Mouse (Mus musculus) cerebellum, adult 9-11 months (tissue): ENCODE data around the gene Pus3.
A peak's percentile ranks its signal among the peaks of the same experiment; 100 is the strongest.
"Not testable (repeated sequence)": the region's sequence is repeated elsewhere in the genome, so short reads cannot be mapped to it uniquely, and the experiment has no call there.

Source experiments
- DNase-seq: peaks from one replicate; pipeline ENCODE4 v3.0.0; 2022

Pus3 gene

GRCm38 (mm10) chr9:35546745-35547144, 11.7 kb upstream of the Pus3 start:
- no peak for DNase-seq

- no peak for DNase-seq
Observed at GRCm38 (mm10) chr9:35548455-35548854, 9.9 kb upstream of the Pus3 start.

- DNase-seq = no peak
Observed at GRCm38 (mm10) chr9:35556494-35557102, 1.8 kb upstream of the Pus3 start.

GRCm38 (mm10) chr9:35559009-35559890, 855 bp downstream of the Pus3 start:
- DNase-seq = peak; percentile 87

DNA sequence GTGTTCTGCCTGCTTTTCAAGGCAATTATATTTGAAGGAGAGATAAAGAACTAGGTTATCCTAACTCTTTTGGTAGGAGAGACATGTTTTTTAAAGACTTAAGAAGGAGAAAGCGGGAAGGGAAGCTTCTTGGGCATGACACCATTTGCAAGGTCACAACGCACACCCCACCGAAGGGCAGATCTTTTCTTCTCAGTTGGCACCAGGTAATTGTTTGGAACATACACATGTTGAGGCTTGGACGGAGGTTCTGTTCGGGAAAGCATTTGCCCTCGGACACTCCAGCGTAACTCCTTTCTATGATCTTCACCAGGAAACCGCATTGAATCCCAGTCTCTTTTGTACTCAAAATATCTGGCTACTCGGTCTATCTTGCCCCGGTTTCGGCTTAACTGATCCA, 2.7 kb downstream of the Pus3 start:
- DNase-seq = no peak

- no peak for DNase-seq
Observed at GRCm38 (mm10) chr9:35561583-35561982, 3.2 kb downstream of the Pus3 start.

DNA sequence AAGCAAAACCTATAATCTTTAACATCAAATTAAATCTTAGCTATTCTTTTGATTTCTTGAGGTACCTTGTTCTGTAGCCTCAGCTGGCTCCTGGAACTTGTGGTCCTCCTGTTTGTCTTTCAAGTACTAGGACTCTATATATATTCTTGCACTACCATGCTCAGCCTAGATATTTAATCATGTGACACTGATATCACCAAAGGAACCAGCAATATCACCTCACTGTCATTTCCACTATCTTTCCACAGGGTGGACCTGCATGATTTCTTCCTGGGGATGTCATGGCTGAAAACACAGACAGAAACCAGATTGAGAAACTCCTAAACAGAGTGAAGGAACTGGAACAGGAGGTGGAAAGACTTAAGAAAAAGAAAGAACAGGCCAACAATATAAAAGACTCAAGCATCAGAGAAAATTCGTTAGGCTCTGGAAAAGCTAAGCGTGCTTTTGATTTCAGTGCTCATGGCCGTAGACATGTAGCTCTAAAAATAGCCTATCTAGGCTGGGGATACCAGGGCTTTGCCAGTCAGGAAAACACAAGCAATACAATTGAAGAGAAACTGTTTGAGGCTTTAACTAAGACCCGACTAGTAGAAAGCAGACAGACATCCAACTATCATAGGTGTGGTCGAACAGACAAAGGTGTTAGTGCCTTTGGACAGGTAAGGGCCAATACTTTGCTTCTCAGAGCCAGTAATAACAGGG, 6.3 kb downstream of the Pus3 start:
- DNase-seq = no peak

DNA sequence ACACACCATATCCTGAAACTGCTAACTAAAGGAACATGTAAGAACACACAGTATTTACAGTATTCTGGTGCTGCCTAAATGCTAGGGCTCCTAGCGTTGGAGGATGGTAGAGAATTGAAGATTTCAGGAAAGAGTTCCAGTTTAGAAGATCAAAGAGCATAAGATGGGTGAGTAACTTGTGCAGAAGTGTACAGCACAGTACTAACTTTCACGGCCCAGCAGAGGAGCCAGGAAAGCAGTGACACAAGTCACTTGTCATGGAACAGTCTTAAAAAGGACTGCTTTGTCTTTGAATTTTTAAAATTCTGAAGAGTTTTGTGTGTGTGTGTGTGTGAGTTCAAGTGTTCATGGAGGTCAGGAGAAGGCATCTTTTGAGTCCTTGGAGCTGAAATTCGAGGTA, 9.6 kb downstream of the Pus3 start:
- DNase-seq = no peak

- peak; percentile 95 for DNase-seq
Observed at GRCm38 (mm10) chr9:35569571-35570534, 11.5 kb downstream of the Pus3 start, which contains the start of the genes Pate2 and Hyls1. Pate2 (plus strand) TSS chr9:35570284. Hyls1 (minus strand) TSS chr9:35570398.

GRCm38 (mm10) chr9:35570663-35571062, 12.3 kb downstream of the Pus3 start:
- DNase-seq = no peak

DNA sequence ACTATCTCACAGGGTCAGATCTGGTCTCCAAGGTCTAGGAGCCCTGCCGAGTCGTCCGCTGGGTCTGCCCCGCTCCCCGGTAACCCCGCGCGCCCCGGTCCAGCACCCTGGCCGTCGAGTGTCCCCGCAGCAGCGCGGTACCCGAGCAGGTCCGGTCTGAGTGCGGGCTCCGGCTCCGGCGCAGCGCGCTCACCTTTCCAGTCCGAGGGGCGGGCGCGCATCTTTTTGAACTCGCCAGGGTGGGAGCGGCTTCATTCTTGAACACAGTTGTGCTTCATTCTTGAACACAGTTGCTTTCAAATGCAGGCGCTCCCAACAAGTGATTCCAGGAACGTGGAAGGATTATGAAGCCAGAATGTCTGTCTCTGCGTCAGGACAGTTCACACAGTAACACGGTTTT, 16.0 kb downstream of the Pus3 start:
- no peak for DNase-seq

- no peak for DNase-seq
Observed at GRCm38 (mm10) chr9:35587674-35588073, 29.3 kb downstream of the Pus3 start.

GRCm38 (mm10) chr9:35592903-35593302, 34.5 kb downstream of the Pus3 start:
- DNase-seq = no peak

DNA sequence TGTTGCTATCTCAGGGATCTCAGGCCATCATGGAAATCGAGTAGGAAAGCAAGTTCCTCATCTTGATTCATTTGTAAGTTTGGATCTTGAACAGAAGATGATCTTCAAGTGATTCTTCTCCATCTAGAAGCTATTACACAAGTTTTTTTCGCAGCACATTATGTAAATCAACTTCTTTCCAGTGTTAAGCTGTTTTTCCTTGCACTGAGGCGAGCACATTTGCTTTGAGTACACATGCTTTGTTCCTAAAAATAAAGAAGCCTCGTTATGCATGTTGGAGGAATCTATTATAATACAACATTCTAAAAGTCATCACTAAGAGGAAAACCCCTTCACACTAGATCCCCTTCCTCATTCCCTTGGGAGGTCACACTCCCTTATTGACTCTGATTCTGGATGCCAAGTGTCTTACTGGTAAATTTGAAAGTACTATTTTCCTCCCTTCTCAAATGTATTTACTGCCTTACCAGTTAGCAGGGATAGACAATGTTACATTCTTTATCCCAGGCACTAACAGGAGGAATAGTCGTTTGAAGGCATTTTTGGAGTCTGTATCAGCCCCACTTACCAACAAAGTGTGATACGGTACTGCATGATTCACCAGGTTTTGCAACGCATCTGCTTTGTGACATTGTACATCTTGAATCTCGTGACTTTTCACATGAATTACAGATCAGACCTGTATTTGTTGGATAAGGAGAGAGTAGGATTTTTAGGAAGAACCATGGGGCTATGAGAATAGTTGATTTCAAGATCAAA, 49.4 kb downstream of the Pus3 start:
- DNase-seq = no peak

DNA sequence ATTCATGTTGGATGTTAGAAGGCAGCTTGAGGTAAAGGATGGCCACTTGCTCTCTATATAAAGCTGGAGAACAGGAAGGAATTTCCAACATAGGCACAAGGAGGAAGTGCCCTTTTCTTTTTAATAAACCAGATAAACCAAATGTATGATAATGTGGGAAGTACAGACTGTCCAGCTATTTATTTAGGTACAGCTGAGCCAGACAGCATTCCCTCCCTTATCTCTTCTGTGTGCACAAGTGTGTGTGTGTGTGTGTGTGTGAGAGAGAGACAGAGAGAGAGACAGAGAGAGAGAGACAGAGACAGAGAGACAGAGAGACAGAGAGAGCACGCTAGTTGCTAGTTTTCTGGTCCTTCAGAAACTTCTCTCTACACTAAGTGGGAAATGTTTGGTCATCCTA, 53.4 kb downstream of the Pus3 start, which contains the start of gene Pate4:
TSS of gene Pate4 (minus strand) at position 101 of the 400 bp plus-strand sequence.
- DNase-seq = no peak

DNA sequence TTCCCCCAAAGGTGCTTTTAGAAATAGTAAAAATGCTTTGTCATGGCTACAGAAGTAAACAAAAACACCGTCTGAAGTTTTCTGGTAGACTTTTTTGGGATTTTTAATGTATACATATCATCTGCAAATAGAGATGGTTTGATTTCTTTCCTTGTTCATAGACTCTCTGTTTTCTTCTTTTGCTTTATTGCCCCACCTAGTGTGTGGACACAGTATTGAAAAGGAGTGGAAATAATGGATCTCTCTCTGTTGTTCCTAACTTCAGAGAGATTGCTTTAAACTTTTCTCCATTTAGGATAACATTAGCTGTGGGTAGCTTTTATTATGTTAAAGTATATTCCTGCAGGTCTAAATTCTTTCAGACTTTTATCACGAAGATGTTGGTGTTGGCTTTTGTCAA, 55.6 kb downstream of the Pus3 start:
- DNase-seq = no peak

DNA sequence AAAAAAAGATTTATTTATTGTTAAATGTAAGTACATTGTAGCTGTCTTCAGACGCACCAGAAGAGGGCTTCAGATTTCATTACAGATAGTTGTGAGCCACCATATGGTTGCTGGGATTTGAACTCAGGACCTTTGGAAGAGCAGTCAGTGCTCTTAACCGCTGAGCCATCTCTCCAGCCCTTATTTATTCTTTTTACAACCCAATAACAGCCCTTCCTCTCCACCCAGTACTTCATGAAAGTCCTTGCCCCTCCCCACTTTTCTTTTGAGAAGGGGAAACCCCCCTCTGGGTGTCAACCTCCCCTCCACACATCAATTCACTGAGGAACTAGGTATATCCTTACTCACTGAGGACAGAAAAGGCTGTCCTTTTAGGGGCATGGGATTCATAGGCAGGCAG, 58.4 kb downstream of the Pus3 start:
- DNase-seq = not testable (repeated sequence)
